Mouse (Mus musculus) heart, postnatal 10 days (tissue): Measurements from ENCODE around the gene Olfr1419. TPM values are rescaled to one million over a fixed set of nuclear protein-coding genes. Genes with fewer than 3 reads are reported as not detected.

ENCODE experiments used
- microRNA-seq, 2 experiments: library from miRNA; unstranded; fragments of <30 nt; microRNA quantifications; one replicate each; pipeline ENCODE4 v1.2.0; 2022
- total RNA-seq, 2 experiments: library from RNA; stranded (reverse); gene quantifications; 2 replicates each; pipeline ENCODE4 v1.2.3; 2021

Olfr1419 gene
- total RNA-seq, 2 experiments from 2014 or later, result not detected

Small RNA genes lying within 50 kb of the gene (microRNA-seq; reads per million reads assigned to microRNA genes)
- gene Mir6994, result 4.0 to 4.5 reads per million in 2 experiments

Other genes with a start within 250 kb of the Olfr1419 start
- gene Ms4a3, start 234.3 kb downstream of the Olfr1419 start, total RNA-seq, result not detected
- not detected for gene Oosp2, start 214.5 kb downstream of the Olfr1419 start, total RNA-seq
- gene Oosp1, start 184.0 kb downstream of the Olfr1419 start, total RNA-seq, result not detected
- not detected for gene Oosp3, start 178.1 kb downstream of the Olfr1419 start, total RNA-seq
- gene Gif, start 127.6 kb downstream of the Olfr1419 start, total RNA-seq, result not detected
- 10 to 100 TPM; 90.2 to 93.8 TPM for gene Mrpl16, start 104.7 kb downstream of the Olfr1419 start, total RNA-seq
- gene Stx3, start 55.7 kb downstream of the Olfr1419 start, total RNA-seq, result 1 to 10 TPM; 5.9 to 8.4 TPM
- not detected for gene Olfr1417, start 35.9 kb downstream of the Olfr1419 start, total RNA-seq
- gene Olfr1418, start 14.0 kb downstream of the Olfr1419 start, total RNA-seq, result not detected
- not detected for gene Olfr1420, start 11.5 kb upstream of the Olfr1419 start, total RNA-seq
- gene Patl1, start 37.3 kb upstream of the Olfr1419 start, total RNA-seq, result 10 to 100 TPM; 33.2 to 33.8 TPM
- gene Osbp, start 90.8 kb upstream of the Olfr1419 start, total RNA-seq, result 10 to 100 TPM; 74.0 to 83.6 TPM
- not detected for gene Olfr1423, start 166.2 kb upstream of the Olfr1419 start, total RNA-seq
- gene Olfr1424, start 187.6 kb upstream of the Olfr1419 start, total RNA-seq, result not detected
- not detected for gene Olfr1425, start 202.6 kb upstream of the Olfr1419 start, total RNA-seq
- gene Olfr1426, start 216.9 kb upstream of the Olfr1419 start, total RNA-seq, result not detected
- gene Olfr1427, start 228.2 kb upstream of the Olfr1419 start, total RNA-seq, result not detected
- gene Olfr1428, start 240.8 kb upstream of the Olfr1419 start, total RNA-seq, result not detected
- not detected for gene Olfr76, start 248.1 kb upstream of the Olfr1419 start, total RNA-seq